Mouse (Mus musculus): Measurements from ENCODE around the gene Frat2. TPM values are rescaled to one million over a fixed set of nuclear protein-coding genes. Genes with fewer than 3 reads are reported as not detected.

Gene Frat2
- polyA plus RNA-seq (2012; rRNA removed): 13.6 and 16.4 TPM in 2 replicates

DNA sequence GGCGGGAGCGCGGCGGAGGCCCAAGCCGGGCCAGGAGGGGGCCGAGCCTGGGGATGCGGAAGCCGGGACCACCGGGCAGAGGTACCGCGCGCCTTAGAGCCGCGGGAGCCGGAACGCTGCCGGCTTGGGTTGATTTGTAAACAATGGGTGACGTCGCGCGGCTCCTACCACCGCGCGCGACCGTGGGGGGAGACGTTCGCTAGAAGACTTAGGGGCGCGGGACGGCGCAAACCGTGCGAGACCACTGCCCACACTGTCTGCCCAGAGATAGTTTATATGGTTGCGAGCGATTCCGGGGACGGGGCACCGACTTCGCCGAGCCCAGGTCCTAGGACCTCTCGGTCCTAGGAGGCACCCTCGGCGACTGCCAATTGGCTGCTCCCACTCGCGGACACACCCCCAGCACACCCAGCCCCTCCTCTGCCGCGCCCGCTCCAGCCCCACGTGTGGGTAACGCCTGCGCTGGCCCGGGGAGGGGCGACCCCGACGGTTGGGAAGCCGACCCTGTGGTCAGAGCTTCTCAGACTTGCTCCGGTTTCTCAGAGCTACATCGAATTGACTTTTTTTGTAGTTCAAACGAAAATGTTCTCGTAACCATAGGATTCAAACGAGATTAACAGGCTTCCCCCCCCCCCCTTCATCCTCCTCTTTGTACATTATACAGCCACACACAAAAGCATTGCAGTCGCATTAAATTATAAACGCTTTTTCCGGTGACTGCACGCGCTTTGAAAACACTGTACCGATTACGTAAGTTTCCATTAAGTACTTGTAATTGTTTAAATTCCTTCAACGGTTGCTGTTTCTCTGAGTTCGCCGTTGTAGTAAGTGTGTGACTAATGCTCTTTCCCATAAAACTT lies at the start of gene Frat2:
TSS of gene Frat2 (minus strand) at position 141 of the 860 bp plus-strand sequence.

GRCm38 (mm10) chr19:41895460-41896318 lies 47.8 kb upstream of the Frat2 start, which contains the start of gene Rrp12:
Gene Rrp12, minus strand, starts transcription at chr19:41896173.

DNA sequence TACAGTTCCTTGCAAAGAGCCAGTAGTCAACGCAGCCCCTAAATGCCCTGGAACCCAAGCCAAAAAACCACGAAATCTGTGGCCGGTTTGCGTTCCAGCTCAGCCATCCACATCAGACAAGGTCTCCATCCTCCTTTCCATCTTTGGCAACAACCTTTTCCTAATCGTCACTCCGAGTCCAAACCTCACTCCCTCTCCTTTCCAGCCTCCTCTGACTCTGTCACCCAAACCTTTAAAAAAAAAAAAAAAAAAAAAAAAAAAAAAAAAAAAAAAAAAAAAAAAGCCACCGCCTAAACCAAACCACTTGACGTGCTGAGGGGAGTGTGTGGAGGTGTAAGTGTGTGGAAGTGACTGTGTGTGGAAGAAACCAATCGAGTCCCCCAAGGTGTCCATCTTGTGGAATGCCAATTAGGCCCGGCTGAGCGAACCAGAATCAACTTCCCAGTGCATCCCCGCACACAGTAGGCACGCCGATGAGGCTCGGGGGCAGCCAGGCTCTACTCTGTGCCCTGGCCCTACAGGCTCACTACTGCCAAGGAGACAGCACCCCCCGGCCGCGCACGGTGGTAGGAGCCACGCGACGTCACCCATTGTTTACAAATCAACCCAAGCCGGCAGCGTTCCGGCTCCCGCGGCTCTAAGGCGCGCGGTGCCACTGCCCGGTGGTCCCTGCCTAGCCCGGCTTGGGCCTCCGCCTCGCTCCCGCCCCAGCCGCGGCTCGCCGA lies 18.4 kb downstream of the Frat2 start, which contains the start of gene Frat1:
TSS of gene Frat1 (plus strand) at position 590 of the 725 bp plus-strand sequence.

GRCm38 (mm10) chr19:41801742-41802369 lies 46.1 kb downstream of the Frat2 start, which contains the start of gene Arhgap19:
Gene Arhgap19, minus strand, starts transcription at chr19:41802047.

Other genes with a start within 250 kb of the Frat2 start
- 29.0 and 30.5 TPM in 2 replicates for gene Slit1, start 104.5 kb downstream of the Frat2 start, polyA plus RNA-seq (2012; rRNA removed)
- gene Arhgap19, start 46.1 kb downstream of the Frat2 start, polyA plus RNA-seq (2012; rRNA removed): 12.2 and 14.2 TPM in 2 replicates
- gene Frat1, start 18.2 kb downstream of the Frat2 start, polyA plus RNA-seq (2012; rRNA removed): 7.8 and 10.0 TPM in 2 replicates
- gene Rrp12, start 48.0 kb upstream of the Frat2 start, polyA plus RNA-seq (2012; rRNA removed): 15.3 and 16.0 TPM in 2 replicates
- gene Pgam1, start 63.8 kb upstream of the Frat2 start, polyA plus RNA-seq (2012; rRNA removed): 414 and 458 TPM in 2 replicates
- gene Exosc1, start 85.3 kb upstream of the Frat2 start, polyA plus RNA-seq (2012; rRNA removed): 36.0 and 38.2 TPM in 2 replicates
- 94.0 and 94.3 TPM in 2 replicates for gene Zdhhc16, start 85.3 kb upstream of the Frat2 start, polyA plus RNA-seq (2012; rRNA removed)
- 71.0 and 74.5 TPM in 2 replicates for gene Mms19, start 133.0 kb upstream of the Frat2 start, polyA plus RNA-seq (2012; rRNA removed)
- 16.1 and 21.5 TPM in 2 replicates for gene Ubtd1, start 133.6 kb upstream of the Frat2 start, polyA plus RNA-seq (2012; rRNA removed)
- 0.23 and 0.68 TPM in 2 replicates for gene Ankrd2, start 187.9 kb upstream of the Frat2 start, polyA plus RNA-seq (2012; rRNA removed)
- gene Hoga1, start 197.5 kb upstream of the Frat2 start, polyA plus RNA-seq (2012; rRNA removed): 1.4 and 2.1 TPM in 2 replicates
- 0.20 and 0.33 TPM in 2 replicates for gene 4933411K16Rik, start 204.1 kb upstream of the Frat2 start, polyA plus RNA-seq (2012; rRNA removed)
- gene Morn4, start 238.2 kb upstream of the Frat2 start, polyA plus RNA-seq (2012; rRNA removed): 108 and 124 TPM in 2 replicates
- gene Pi4k2a, start 242.3 kb upstream of the Frat2 start, polyA plus RNA-seq (2012; rRNA removed): 42.0 and 42.3 TPM in 2 replicates